Mouse (Mus musculus) thymus, adult 18-20 months (tissue): ENCODE results near the gene Kcnh2.

Experiments used
- DNase-seq, 2 experiments: peaks; one replicate each; pipeline ENCODE4 v3.0.0; 2022; ENCODE audit warnings: mixed read lengths in 2 of 2

Gene Kcnh2

DNA sequence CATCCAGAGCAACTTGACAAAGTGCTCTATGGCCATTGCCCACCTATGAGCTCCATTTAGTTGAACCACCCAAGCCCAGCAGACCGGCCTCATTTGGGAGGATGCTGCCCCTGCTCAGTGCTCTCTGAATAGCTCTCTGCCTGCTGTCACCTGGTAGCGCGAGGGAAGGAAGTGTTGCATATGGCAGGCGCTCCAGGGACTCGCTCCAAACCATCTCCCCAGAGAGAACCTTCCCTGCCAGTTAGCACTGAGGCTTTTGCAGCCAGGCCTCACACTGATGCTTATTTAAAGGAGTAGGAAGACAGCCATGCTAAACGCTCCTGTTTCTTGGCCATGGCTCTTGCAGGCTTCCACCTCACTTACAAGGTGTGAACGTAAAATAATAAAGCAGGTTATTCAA lies 42.8 kb downstream of the Kcnh2 start:
- DNase-seq: no peak

DNA sequence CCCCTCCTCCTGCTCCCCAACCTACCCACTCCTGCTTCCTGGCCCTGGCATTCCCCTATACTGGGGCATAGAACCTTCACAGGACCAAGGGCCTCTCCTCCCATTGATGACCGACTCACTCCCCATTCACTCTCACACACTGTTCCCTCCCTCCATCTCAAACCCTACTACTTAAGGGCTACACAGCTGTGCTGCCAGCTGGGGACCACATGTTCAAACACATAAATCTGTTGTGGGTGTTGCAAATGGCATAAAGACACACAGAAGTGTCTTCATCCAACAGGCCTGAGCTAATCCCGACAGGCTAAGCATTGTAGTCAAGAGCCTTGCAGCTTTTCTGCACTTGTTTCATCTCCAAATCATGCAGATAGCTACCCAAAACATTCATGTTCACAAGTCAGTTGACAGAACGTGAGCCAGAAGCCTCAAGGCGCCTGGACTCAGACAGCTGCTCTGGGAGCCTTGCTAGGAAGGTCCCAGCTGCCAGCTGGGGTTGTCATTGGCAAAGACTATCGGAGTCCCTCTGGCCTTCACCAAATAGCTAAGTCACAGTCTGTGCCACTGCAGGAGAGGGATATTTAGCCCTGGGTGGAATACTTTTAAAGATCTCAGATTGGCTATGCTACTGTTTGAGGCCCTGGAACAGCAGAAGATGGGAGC lies 44.2 kb downstream of the Kcnh2 start:
- DNase-seq: no peak

DNA sequence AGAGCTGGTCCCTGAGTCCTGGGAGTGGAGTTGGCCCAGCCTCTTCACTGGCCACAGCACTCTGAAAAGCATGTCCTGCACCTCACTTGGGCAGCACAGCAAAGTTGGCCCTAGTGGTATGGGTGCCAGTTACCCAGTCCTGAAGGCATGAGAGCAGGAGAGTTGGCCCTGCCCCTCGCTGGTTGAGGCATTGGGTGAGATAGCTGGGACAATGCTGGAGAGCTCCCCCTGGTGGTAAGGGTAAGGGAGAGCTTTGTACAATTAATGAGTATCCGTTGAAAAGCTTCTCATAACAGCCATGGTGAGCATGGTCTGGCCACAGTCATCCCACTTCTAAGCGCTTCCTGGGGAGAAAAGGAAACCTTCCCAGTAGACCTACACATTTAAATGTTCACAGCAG lies 48.2 kb downstream of the Kcnh2 start:
- no peak for DNase-seq

DNA sequence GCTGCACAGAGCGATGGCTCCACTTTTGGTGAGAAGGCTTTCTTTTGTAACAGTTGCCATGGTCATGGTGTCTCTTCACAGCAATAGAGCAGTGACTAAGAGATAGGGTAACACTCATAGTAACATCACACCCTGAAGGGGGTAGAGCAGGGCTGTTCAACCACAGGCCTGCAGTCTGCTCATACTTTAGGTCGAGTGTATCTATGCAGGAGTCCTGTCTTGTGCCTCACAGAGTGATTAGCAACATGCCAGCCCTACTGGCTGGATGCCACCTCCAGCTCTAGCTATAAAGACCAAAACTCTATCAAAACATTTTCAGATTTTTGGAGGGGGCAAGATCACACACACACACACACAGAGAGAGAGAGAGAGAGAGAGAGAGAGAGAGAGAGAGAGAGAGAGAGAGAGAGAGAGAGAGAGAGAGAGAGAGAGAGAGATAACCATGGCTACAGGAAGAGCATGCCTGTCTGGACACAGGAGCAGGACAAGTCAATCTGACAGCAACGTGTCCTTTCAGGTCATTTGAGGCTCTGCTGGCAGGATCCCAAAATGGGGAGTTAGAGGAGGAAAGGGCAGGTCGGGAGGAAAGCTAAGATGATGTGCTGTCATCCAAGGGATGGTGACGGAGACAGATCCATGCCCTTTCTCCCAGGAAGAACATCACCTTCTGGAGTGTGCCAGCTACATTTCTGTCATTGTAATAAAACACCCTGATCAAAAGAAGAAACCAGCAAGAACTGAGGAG lies 51.4 kb downstream of the Kcnh2 start:
- DNase-seq: no peak

DNA sequence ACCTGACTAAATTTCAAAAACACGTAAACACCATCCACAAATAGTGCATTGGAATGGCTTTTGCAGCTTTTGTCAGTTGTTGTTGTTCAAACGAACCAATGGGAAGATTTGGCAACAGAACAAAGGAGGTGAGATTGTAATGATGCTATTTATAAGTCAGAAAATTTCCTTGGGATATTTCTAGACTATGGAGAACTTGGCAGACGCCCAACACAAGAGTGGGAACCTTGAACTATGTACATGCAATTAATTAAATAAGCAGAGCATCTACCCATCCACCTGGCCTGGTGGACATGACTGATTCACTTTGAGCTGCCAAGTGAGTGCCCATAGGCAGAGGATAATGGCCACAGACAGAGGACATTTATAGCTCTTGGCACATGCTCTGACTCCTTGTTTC lies 59.5 kb downstream of the Kcnh2 start:
- DNase-seq: no peak

DNA sequence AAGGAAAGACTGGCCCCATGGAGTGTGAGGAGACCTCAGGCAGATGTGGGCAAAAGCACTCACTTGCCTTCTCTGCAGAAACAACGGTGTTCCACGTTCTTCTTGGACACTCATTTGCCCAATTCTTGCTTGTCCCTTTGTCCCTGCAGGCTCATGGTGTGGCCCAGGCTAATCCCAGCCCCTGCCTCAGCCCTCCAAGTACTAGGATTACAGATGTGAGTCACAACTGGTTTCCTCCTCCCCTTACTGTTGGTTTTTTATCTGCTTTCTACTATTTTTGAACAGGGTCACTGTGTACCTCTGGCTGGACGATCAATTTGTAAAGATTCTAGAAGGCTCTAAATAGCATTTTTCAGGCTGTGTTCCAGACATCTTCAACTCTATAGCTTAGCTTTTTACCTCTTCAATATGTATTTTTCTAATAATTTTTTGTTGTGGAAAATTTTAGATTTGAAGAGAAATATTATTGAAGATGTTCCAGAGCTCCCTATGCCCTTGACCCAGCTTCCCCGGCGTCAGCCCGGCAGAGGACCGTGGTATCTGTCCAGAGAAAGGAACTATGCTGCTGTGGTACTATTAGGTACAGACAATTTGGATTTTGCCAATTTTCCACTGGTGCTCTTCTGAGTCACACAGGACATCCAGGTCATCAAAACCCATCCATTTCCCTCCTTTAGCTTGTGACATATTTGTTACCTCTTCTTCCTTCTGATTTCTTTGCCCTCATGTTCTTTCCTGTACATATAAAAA lies 65.0 kb downstream of the Kcnh2 start:
- no peak for DNase-seq

DNA sequence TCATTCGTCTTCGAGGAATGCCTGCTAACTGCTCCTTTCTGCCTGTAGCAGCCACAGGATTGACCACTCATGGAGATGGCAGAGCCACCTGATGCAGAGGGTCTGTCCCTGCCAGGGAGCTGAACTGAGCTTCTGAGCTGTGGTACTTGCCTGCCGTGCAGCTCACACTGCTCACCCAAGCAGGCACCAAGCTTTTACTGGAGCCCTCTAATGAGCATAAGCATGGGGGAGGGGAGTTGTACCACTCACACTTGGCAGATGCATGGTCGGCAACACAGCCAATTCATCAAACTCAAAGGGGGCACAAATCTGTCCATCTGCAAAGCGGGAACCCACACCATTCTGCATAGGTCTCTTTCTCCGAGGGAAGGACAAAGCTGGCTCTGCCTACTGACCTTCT lies 67.3 kb downstream of the Kcnh2 start:
- no peak for DNase-seq

DNA sequence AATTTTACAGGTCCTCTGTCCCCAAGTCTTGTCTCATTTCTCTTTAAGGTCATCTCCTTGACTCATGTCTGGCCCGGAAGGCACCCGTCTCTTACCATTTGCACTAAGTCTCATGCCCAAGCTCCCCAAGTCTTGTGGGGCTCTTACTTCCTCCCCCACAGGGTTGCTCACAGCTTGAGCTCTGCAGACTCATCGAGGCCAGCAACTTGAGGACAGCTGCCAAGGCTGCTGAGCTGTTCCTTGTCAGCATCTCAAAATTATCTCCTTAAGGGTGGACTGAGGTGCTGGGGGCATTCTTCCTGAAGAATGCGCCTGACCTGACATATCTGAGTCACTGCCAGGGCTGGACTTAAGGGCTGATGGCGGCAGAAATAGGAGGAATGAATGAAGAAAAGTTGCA lies 68.2 kb downstream of the Kcnh2 start:
- no peak for DNase-seq

DNA sequence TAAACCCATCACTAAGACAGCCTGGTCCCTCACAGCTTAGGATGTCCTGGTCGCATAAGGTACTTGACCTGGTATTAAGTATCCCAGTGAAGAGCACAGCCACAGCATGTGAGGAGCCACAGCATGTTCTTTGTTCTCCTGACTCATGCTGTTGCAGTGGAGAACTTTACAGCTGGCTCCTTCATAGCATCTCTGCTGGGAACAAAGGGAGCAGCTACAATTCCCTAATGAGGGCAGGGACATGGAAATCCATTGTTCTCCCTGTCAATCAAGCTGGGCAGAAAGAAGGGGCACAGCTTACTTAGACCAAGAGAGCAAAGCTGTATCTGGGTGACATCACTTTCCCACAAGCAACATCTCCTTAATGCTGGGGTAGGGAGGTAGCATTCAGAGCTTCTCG lies 70.9 kb downstream of the Kcnh2 start:
- DNase-seq: no peak

DNA sequence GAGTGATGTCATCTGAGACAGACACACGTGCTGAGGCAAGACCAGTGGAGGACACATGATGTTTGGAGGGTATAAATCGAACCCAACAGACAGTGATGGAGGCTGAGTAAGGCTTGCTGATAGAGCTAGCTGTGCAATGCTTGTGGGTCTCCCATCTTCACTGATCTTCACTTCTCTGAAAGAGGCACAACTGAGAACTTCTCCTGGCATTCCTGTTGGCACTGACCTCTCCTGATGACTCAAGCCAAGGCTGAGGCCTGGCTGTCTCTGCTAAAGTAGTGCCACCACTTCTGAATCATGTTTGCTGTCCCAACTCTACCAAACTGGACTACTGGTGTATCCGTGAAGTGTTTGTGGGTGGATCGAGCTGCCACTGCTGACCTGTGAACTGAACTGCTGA lies 71.9 kb downstream of the Kcnh2 start:
- DNase-seq: no peak

DNA sequence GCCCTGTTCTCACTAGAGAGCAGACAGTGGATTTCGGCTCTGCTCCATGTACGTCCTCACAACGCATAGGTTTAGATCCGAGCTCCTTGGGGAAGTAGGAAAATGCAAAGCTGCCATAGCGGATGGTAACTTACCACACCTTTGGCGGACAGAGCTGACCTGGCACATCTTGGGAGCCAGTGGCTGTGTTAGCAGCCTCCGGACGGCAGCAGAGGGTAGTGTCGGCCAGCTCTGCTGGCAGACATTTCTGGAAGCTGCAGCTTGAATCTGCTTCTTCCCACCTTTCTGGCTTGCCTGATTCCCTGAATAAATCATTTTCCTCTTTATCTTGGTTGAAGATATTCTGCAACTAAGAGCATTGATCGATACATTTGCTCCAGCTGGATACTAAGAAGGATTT lies 73.2 kb downstream of the Kcnh2 start:
- DNase-seq: no peak

DNA sequence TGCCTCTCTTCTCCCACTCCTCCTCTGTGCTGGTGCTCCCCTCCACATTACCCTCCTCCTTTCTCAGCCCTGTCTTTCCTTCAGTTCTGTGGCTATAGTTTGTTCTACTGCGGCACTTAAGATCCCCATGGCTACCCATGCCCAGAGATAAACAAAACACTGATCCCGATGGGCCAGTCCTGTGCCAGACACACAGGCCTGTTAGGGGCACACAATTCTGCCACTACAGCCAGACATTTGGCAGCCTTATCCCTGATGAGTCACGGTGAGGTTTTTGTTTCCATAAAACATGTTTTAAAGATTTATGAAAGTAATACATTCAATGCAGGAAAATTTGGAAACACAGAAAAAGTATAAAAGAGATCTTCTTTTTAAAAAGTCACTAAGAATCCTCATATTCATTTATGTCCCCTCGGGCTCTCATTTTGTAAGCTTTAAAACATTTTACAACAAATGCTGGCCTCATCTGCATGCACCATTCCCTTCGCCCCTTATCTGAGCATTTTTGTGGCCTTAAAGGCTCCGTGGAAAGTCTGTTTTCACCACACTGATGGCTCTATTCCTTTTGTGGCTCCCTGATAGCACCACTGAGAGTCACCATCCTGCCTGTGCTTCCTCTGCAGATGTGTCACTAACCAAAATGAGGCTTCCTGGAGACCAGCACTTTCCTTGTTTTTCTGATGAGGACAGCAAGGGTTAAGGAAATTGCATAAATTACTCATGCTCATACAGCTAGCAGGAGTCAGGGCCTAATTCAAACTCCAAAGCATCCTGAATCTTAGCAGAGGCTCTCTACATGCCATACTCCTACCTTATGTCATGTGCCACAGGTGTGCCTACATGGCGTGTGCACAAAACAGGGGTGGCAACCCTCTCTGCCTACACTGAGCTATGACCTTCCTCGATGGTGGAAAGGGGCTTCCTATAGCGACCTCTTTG lies 77.5 kb downstream of the Kcnh2 start:
- no peak for DNase-seq

DNA sequence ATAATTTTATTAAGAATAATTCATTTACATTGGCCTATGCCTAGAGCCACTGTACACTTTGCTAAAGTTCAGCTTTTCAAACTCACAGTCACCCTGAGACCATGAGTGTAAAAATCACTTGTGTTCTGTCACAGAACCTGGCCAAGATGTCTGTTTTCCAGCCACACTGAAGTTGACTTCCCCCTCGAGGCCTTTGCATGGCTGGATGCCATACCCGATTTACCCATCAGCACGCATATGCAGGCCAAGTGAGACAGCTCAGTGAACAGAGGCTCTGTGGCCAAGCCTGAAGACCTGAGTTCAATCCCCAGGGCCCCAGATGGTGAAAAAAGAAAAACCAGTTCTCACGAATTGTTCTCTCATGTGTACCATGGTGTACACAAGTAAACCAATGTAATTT lies 80.5 kb downstream of the Kcnh2 start:
- no peak for DNase-seq
